Mouse (Mus musculus) heart, postnatal 0 days (tissue): ENCODE measurements around the gene Barhl1.

Experiments used
- CTCF ChIP-seq: IDR thresholded peaks from 2 replicates; pipeline ENCODE4 v1.5.1; 2016; ENCODE audit warnings: antibody characterized with exemption, control low read depth, low read depth
- EP300 ChIP-seq: IDR thresholded peaks from 2 replicates; pipeline ENCODE4 v1.6.1; 2016; ENCODE audit warnings: antibody characterized with exemption, low read depth

DNA sequence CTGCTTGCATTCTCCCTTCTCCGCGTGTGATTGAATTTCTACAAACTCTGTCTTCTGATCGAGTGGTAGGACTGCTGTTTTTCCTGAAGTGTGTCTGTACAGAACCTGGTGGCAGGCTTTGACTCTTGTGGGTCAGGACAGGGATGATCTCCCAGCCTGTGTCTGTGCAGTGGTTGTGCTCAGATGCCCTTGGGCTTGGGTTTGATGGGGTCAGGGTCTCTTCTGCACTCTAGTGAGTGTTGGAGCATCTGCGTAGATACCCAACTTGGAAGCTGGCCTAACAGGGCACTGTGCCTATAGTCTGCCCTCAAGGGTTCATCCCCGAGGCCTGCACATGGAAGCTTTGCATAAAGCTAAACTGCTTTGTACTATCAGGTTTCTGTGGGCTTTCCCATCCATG is 12.6 kb downstream of the Barhl1 start:
- TF ChIP-seq CTCF (no peak), EP300 (no peak)
